Mouse (Mus musculus): Measurements from ENCODE around the gene Xylt2. TPM values are rescaled to one million over a fixed set of nuclear protein-coding genes. Genes with fewer than 3 reads are reported as not detected.

The Xylt2 gene
- polyA plus RNA-seq, 1 experiment from 2014 or later: 23.2 TPM

DNA sequence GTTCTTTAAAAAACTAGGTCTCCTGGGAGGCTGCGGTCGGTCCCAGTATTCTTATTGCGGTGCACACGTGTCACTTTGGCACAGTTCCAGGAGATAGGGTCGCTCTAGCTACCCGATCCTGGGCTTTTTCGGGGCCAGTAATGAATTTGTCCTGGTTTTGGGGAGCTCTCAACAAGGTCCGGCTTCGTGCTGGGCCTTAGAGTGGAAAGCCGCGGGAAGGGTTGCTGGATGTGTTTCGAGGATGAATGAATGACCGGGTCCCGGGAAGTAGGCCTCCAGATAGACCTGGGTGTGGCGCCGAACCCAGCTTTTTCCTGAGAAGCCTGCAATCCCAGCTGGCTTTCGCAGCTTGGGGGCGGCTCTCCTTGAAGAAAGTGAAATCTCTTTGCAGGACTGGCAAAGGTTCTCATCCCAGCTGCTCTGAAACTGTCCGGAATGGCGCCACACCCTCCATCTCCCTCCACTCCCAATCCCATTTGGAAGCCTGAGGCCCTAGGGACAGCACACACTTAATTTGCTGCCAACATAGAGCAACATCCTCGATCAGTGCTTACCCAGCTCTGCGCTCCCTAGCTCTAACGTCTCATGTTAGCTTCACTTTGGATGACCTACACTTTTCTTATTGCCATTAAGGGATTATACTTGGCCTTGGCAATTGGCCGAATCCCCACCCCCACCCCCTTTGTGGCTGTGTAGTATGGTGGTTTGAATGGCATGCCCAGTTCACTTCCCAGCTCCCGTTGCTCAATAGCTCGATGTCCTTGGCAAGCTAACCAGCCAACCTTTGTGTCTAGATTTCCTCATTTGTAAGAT, 46.9 kb downstream of the Xylt2 start:
- Histone ChIP-seq H3K9ac (peak overlapping the region; percentile 94), H3K4me2 (peak overlapping the region; percentile 78), H3K4me1 (peaks cover 10% of the 10 kb centered on the region), H3K27me3 (no peaks in the 10 kb centered on the region), H3K4me3 (peak overlapping the region; percentile 100), H3K36me3 (peaks cover 33% of the 10 kb centered on the region), H3K27ac (peak overlapping the region; percentile 75), H3K9me3 (no peaks in the 10 kb centered on the region)
- WGBS: 7% methylated on average over 26 of the region's 26 CpGs
- peak; percentile 25; the same call in 1 of the 2 replicates for ATAC-seq (ENCODE audit: borderline replicate concordance, extremely low read depth, low FRiP score, low TSS enrichment)

DNA sequence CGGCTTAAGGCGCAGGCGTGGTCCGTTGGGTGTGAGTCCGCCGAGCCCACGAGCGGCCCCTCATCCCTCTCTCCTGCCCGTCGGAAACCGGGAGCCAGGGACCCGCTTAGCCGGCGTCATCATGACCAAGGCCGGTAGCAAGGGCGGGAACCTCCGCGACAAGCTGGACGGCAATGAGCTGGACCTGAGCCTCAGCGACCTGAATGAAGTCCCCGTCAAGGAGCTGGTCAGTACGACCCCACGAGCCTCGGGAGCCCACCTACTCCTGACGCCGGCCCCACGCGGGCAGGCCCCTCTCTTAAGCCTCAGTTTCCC, 47.5 kb downstream of the Xylt2 start:
- peak overlapping the region; percentile 75 for H3K27ac ChIP-seq
- H3K4me2 ChIP-seq: peak overlapping the region; percentile 78
- peaks cover 28% of the 10 kb centered on the region for H3K36me3 ChIP-seq
- H3K27me3 ChIP-seq: no peaks in the 10 kb centered on the region
- ATAC-seq (ENCODE audit: borderline replicate concordance, extremely low read depth, low FRiP score, low TSS enrichment): peak; percentile 62; the same call in 1 of the 2 replicates
- H3K4me1 ChIP-seq: peaks cover 10% of the 10 kb centered on the region
- H3K9me3 ChIP-seq: no peaks in the 10 kb centered on the region
- 1% methylated on average over 28 of the region's 28 CpGs for WGBS
- peak overlapping the region; percentile 94 for H3K9ac ChIP-seq
- H3K4me3 ChIP-seq: peak overlapping the region; percentile 100

DNA sequence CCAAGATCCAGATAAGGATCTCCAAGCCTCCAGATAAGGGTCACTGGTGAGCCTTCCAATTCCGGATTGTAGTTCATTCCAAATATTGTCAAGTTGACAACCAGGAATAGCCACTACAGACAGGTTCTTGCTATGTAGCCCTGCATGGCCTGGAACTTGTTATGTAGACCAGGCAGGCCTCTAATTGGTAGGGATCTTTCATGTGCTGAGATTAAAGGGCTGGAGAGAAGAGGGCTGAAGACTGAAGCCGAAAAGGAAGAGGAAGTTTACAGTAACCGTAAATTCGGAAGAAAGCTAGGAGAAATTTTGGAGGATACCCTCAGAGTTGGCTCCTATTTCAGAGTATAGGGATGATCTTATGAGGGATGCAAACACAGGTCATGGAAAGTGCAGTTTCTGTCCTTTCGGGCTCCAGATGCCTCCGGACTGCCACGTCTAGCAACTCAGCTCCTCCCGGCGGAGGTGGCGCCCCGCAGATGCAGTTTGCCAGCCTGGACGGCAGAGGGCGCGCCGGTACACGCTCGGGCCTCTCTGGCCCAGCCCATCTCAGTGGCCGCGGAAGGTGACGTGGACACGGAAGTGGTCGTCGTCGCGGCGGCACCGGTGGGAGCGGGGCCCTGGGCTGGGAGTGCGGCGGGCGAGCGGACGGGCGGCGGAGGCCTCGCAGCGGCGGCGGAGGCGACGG, 48.0 kb downstream of the Xylt2 start, which contains the start of gene Lrrc59:
Gene Lrrc59 (plus strand): TSS at position 569 of the 685 bp plus-strand sequence.
- Histone ChIP-seq H3K4me1 (peaks cover 10% of the 10 kb centered on the region), H3K27me3 (no peaks in the 10 kb centered on the region), H3K9ac (peak within 1 kb of the TSS; percentile 94), H3K9me3 (no peaks in the 10 kb centered on the region), H3K36me3 (peaks cover 23% of the 10 kb centered on the region), H3K4me2 (peak within 1 kb of the TSS; percentile 78), H3K4me3 (peak within 1 kb of the TSS; percentile 100), H3K27ac (peak within 1 kb of the TSS; percentile 75)
- 4% methylated on average over 35 of the region's 41 CpGs for WGBS
- peak; percentile 94 for ATAC-seq (ENCODE audit: borderline replicate concordance, extremely low read depth, low FRiP score, low TSS enrichment)

DNA sequence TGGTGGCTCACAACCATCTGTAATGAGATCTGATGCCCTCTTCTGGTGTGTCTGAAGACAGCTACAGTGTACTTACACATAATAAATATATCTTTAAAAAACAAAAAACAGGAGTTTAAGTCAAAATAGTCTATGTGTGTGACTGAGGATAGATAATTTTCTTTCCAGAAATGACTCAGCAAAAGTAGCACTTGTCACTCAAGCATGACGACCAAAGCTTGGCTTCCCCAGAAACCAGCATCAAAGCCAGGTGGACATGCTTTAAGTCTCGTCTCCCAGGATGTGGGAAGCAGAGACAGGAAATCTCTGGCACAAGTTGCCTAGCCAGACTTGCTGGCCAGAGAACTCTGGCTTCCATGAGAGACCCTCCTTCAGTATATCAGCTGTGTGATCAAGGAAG, 55.2 kb downstream of the Xylt2 start:
- 56% methylated on average over 2 of the region's 2 CpGs for WGBS
- Histone ChIP-seq H3K27me3 (no peaks in the 10 kb centered on the region), H3K9ac (no peak overlapping the region), H3K27ac (no peak overlapping the region), H3K4me2 (no peak overlapping the region), H3K4me3 (no peak overlapping the region), H3K9me3 (no peaks in the 10 kb centered on the region), H3K4me1 (no peaks in the 10 kb centered on the region), H3K36me3 (no peaks in the 10 kb centered on the region)
- ATAC-seq (ENCODE audit: borderline replicate concordance, extremely low read depth, low FRiP score, low TSS enrichment): no peak

DNA sequence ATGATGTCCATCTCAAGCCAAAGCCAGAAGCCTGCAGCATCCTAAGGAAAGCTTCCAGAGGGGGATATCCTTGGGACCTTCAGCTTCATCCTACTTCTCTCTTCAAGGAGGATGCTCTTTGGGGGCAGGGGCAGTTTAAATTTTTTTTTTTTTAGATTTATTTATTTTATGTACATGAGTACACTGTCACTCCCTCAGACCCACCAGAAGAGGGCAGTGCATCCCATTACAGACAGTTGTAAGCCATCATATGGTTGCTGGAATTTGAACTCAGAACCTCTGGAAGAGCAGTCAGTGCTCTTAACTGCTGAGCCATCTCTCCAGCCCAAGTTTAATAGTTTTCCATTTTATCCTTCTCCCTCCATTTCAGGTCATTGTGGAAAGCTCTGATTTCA, 55.9 kb downstream of the Xylt2 start:
- no peaks in the 10 kb centered on the region for H3K9me3 ChIP-seq
- no peak for ATAC-seq (ENCODE audit: borderline replicate concordance, extremely low read depth, low FRiP score, low TSS enrichment)

DNA sequence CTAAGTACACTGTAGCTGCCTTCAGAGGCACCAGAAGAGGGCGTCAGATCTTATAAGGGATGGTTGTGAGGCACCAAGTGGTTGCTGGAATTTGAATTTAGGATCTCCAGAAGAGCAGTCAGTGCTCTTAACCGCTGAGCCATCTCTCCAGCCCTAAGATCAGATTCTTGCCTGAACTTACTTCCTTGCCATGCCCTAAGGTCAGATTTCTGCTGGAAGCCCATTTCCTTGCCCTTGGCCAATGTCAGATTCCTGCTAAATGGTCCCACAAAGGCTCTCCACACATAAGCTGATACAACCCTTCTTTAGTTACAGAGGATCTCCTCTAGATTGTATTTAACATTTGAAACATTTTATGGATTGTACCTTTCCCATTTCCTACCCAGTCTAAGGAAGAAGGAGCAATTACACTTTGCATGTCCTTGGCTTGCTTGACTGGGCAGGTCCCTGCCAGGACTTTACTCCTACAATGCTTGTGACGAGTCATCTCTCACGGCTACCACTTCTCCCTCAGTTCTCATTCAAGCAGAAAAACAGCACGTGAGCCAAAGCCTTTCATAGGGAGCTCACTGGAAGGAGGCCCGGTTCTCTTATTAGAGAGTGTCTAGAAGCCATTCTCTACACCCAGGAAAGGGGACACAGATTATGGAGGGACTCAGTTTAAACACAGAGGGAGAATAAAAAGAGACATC, 56.4 kb downstream of the Xylt2 start:
- no peak overlapping the region for H3K4me2 ChIP-seq
- 62% methylated on average over 6 of the region's 6 CpGs for WGBS
- no peaks in the 10 kb centered on the region for H3K4me1 ChIP-seq
- H3K4me3 ChIP-seq: no peak overlapping the region
- ATAC-seq (ENCODE audit: borderline replicate concordance, extremely low read depth, low FRiP score, low TSS enrichment): no peak
- H3K9ac ChIP-seq: no peak overlapping the region
- no peaks in the 10 kb centered on the region for H3K9me3 ChIP-seq
- no peak overlapping the region for H3K27ac ChIP-seq
- no peaks in the 10 kb centered on the region for H3K36me3 ChIP-seq
- H3K27me3 ChIP-seq: no peaks in the 10 kb centered on the region

More for the DNA sequence above, 55.9 kb downstream of the Xylt2 start:
- no peak overlapping the region for H3K4me2 ChIP-seq
- H3K9ac ChIP-seq: no peak overlapping the region
- H3K4me3 ChIP-seq: no peak overlapping the region
- no peaks in the 10 kb centered on the region for H3K4me1 ChIP-seq
- H3K36me3 ChIP-seq: no peaks in the 10 kb centered on the region
- no peaks in the 10 kb centered on the region for H3K27me3 ChIP-seq
- H3K27ac ChIP-seq: no peak overlapping the region

DNA sequence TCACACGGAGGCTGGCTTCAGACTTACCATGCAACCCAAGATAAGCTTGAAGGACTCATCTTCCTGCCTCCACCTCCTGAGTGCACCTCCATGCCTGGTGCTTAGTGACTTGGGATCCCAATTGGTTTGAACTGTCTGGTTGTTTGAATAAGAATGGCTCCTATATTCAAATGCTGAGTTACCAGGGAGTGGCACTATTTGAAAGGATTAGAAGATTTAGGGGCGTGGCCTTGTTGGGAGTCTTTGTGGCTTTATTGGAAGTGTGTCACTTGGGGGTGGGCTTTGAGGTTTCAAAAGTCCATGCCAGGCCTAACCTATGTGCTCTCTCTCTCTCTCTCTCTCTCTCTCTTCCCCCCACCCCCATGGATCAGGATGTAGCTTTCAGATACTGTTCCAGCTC, 59.7 kb downstream of the Xylt2 start:
- 84% methylated on average over 2 of the region's 2 CpGs for WGBS

DNA sequence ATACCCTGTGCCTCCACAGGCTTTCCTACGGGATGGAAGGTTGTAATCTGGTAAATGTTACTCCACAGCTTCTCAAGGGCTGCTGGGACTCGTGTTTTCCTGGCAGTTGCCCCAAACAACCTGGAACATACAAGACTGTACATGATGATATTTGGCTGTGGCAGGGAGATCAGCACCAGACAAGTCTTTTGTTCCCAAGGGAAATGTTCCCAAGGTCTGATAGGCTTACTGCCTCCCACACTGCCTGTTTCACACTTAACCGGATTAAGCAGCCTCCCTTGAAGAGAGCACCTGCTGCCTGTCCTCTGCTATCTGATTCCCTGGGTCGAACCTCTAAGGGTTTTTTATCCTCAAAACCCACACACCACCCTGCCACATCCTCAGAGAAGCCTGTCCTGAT, 61.8 kb downstream of the Xylt2 start:
- H3K27me3 ChIP-seq: no peaks in the 10 kb centered on the region
- H3K4me3 ChIP-seq: no peak overlapping the region
- H3K9ac ChIP-seq: no peak overlapping the region
- H3K27ac ChIP-seq: no peak overlapping the region
- H3K4me1 ChIP-seq: no peaks in the 10 kb centered on the region
- no peak for ATAC-seq (ENCODE audit: borderline replicate concordance, extremely low read depth, low FRiP score, low TSS enrichment)
- no peaks in the 10 kb centered on the region for H3K36me3 ChIP-seq
- WGBS: 26% methylated on average over 4 of the region's 4 CpGs
- H3K9me3 ChIP-seq: no peaks in the 10 kb centered on the region
- H3K4me2 ChIP-seq: no peak overlapping the region

More for the DNA sequence above, 59.7 kb downstream of the Xylt2 start:
- H3K4me2 ChIP-seq: no peak overlapping the region
- H3K27ac ChIP-seq: no peak overlapping the region
- no peaks in the 10 kb centered on the region for H3K36me3 ChIP-seq
- H3K4me1 ChIP-seq: no peaks in the 10 kb centered on the region
- H3K4me3 ChIP-seq: no peak overlapping the region
- H3K27me3 ChIP-seq: no peaks in the 10 kb centered on the region
- H3K9ac ChIP-seq: no peak overlapping the region
- no peak for ATAC-seq (ENCODE audit: borderline replicate concordance, extremely low read depth, low FRiP score, low TSS enrichment)
- H3K9me3 ChIP-seq: no peaks in the 10 kb centered on the region

DNA sequence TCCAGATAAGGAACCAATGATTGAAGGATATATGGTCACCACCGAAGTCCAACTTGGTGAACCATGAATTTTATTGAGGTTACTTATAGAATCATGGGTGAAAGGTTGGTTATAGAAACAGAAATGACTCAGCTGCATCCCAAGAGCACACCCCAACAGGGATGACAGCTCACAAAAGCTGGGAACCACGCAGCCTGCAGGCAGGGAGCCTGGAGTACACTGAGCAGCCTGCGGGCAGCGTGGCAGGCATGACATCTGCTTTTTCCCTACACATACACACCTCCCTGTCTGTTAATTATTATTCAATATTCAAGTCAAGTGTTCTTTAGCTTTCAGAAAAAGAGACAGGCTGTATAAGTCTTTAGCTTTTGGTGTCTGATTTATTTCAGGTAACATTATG, 62.7 kb downstream of the Xylt2 start:
- Histone ChIP-seq H3K27me3 (no peaks in the 10 kb centered on the region), H3K4me2 (no peak overlapping the region), H3K9me3 (no peaks in the 10 kb centered on the region), H3K27ac (no peak overlapping the region), H3K4me1 (no peaks in the 10 kb centered on the region), H3K4me3 (no peak overlapping the region), H3K36me3 (no peaks in the 10 kb centered on the region), H3K9ac (no peak overlapping the region)
- ATAC-seq (ENCODE audit: borderline replicate concordance, extremely low read depth, low FRiP score, low TSS enrichment): no peak
- 78% methylated on average over 4 of the region's 4 CpGs for WGBS

Other genes with a start within 250 kb of the Xylt2 start
- 7.3 and 7.7 TPM in 2 replicates for gene Cacna1g, start 203.3 kb downstream of the Xylt2 start, polyA plus RNA-seq (2015; fragmentation: Nextera tagmentation; extraction: Ambion mirVana)
- 0.06 and 0.31 TPM in 2 replicates for gene Spata20, start 191.3 kb downstream of the Xylt2 start, polyA plus RNA-seq (2015; fragmentation: Nextera tagmentation; extraction: Ambion mirVana)
- gene Epn3, start 177.5 kb downstream of the Xylt2 start, polyA plus RNA-seq (2015; fragmentation: Nextera tagmentation; extraction: Ambion mirVana): 16.8 and 17.3 TPM in 2 replicates
- 4.6 and 5.4 TPM in 2 replicates for gene Mycbpap, start 155.8 kb downstream of the Xylt2 start, polyA plus RNA-seq (2015; fragmentation: Nextera tagmentation; extraction: Ambion mirVana)
- gene Rsad1, start 128.3 kb downstream of the Xylt2 start, polyA plus RNA-seq (2015; fragmentation: Nextera tagmentation; extraction: Ambion mirVana): 3.2 and 3.7 TPM in 2 replicates
- gene Chad, start 112.5 kb downstream of the Xylt2 start, polyA plus RNA-seq (2015; fragmentation: Nextera tagmentation; extraction: Ambion mirVana): 2.3 and 2.7 TPM in 2 replicates
- gene Acsf2, start 75.6 kb downstream of the Xylt2 start, polyA plus RNA-seq (2015; fragmentation: Nextera tagmentation; extraction: Ambion mirVana): 6.8 and 7.1 TPM in 2 replicates
- gene Lrrc59, start 47.7 kb downstream of the Xylt2 start, polyA plus RNA-seq (2015; fragmentation: Nextera tagmentation; extraction: Ambion mirVana): 198 and 205 TPM in 2 replicates
- gene Mrpl27, start 23.7 kb downstream of the Xylt2 start, polyA plus RNA-seq (2015; fragmentation: Nextera tagmentation; extraction: Ambion mirVana): 136 and 139 TPM in 2 replicates
- gene Eme1, start 23.6 kb downstream of the Xylt2 start, polyA plus RNA-seq (2015; fragmentation: Nextera tagmentation; extraction: Ambion mirVana): 24.8 and 26.2 TPM in 2 replicates
- gene Gm11541, start 27.0 kb upstream of the Xylt2 start, polyA plus RNA-seq (2015; fragmentation: Nextera tagmentation; extraction: Ambion mirVana): 0.98 and 1.3 TPM in 2 replicates
- 0.25 TPM in 1 of 2 replicates, not detected in the other for gene Cdc34b, start 64.3 kb upstream of the Xylt2 start, polyA plus RNA-seq (2015; fragmentation: Nextera tagmentation; extraction: Ambion mirVana)
- gene Tmem92, start 105.2 kb upstream of the Xylt2 start, polyA plus RNA-seq (2015; fragmentation: Nextera tagmentation; extraction: Ambion mirVana): not detected in 2 replicates